Mouse (Mus musculus): Measurements from ENCODE around the gene Vmn2r50.
"Not testable (repeated sequence)": the region's sequence is repeated elsewhere in the genome, so short reads cannot be mapped to it uniquely, and the experiment has no call there.

The Vmn2r50 gene

GRCm38 (mm10) chr7:10053196-10053595 is at the start of gene Vmn2r50:
TSS of gene Vmn2r50 (minus strand) at chr7:10053296.
- not testable (repeated sequence) for DNase-seq (ENCODE audit: low spot score in 2 of 2)

GRCm38 (mm10) chr7:9992157-9992556 is 60.9 kb downstream of the Vmn2r50 start, which contains the start of gene Vmn2r49:
TSS of gene Vmn2r49 (minus strand) at chr7:9992257.
- DNase-seq (ENCODE audit: low spot score in 2 of 2), result not testable (repeated sequence)

All from left cerebral cortex, adult 9 months (tissue).